Mouse (Mus musculus): ENCODE results near the gene Supt3.

Gene Supt3

GRCm38 (mm10) chr17:44776738-44777270 lies at the start of gene Supt3:
TSS of gene Supt3 (plus strand) at chr17:44777152.
- Histone ChIP-seq H3K36me3 (ENCODE audit: control insufficient read depth, insufficient read depth, low read length, poor library complexity, severe bottlenecking) (no peaks in the 10 kb centered on the region), H3K27me3 (ENCODE audit: control insufficient read depth, insufficient read depth, low read length, poor library complexity, severe bottlenecking) (no peaks in the 10 kb centered on the region; the same call in 1 of the 2 replicates)
- peak; percentile 97 for DNase-seq (ENCODE audit: low read depth, low spot score)

- no peak for DNase-seq (ENCODE audit: low read depth, low spot score)
- Histone ChIP-seq H3K27me3 (ENCODE audit: control insufficient read depth, insufficient read depth, low read length, poor library complexity, severe bottlenecking) (no peaks in the 10 kb centered on the region), H3K36me3 (ENCODE audit: control insufficient read depth, insufficient read depth, low read length, poor library complexity, severe bottlenecking) (no peaks in the 10 kb centered on the region)
Measured at GRCm38 (mm10) chr17:44727675-44728074, 49.3 kb upstream of the Supt3 start.

GRCm38 (mm10) chr17:44728464-44728863 lies 48.5 kb upstream of the Supt3 start:
- H3K27me3 ChIP-seq (ENCODE audit: control insufficient read depth, insufficient read depth, low read length, poor library complexity, severe bottlenecking) = no peaks in the 10 kb centered on the region
- no peak for DNase-seq (ENCODE audit: low read depth, low spot score)
- H3K36me3 ChIP-seq (ENCODE audit: control insufficient read depth, insufficient read depth, low read length, poor library complexity, severe bottlenecking) = no peaks in the 10 kb centered on the region

- Histone ChIP-seq H3K27me3 (ENCODE audit: control insufficient read depth, insufficient read depth, low read length, poor library complexity, severe bottlenecking) (peaks cover 6% of the 10 kb centered on the region), H3K36me3 (ENCODE audit: control insufficient read depth, insufficient read depth, low read length, poor library complexity, severe bottlenecking) (no peaks in the 10 kb centered on the region)
- peak; percentile 11 for DNase-seq (ENCODE audit: low read depth, low spot score)
Measured at GRCm38 (mm10) chr17:44733544-44734310, 43.2 kb upstream of the Supt3 start.

- H3K36me3 ChIP-seq (ENCODE audit: control insufficient read depth, insufficient read depth, low read length, poor library complexity, severe bottlenecking) = no peaks in the 10 kb centered on the region
- peaks cover 6% of the 10 kb centered on the region for H3K27me3 ChIP-seq (ENCODE audit: control insufficient read depth, insufficient read depth, low read length, poor library complexity, severe bottlenecking)
- DNase-seq (ENCODE audit: low read depth, low spot score) = peak; percentile 24
Measured at GRCm38 (mm10) chr17:44734501-44735222, 42.3 kb upstream of the Supt3 start.

- Histone ChIP-seq H3K27me3 (ENCODE audit: control insufficient read depth, insufficient read depth, low read length, poor library complexity, severe bottlenecking) (peaks cover 6% of the 10 kb centered on the region), H3K36me3 (ENCODE audit: control insufficient read depth, insufficient read depth, low read length, poor library complexity, severe bottlenecking) (no peaks in the 10 kb centered on the region)
- DNase-seq (ENCODE audit: low read depth, low spot score) = peak; percentile 46
Measured at GRCm38 (mm10) chr17:44735223-44735990, 41.5 kb upstream of the Supt3 start.

GRCm38 (mm10) chr17:44735991-44736561 lies 40.9 kb upstream of the Supt3 start:
- Histone ChIP-seq H3K36me3 (ENCODE audit: control insufficient read depth, insufficient read depth, low read length, poor library complexity, severe bottlenecking) (no peaks in the 10 kb centered on the region), H3K27me3 (ENCODE audit: control insufficient read depth, insufficient read depth, low read length, poor library complexity, severe bottlenecking) (peaks cover 6% of the 10 kb centered on the region)
- DNase-seq (ENCODE audit: low read depth, low spot score) = peak; percentile 65

- peak; percentile 13 for DNase-seq (ENCODE audit: low read depth, low spot score)
- Histone ChIP-seq H3K27me3 (ENCODE audit: control insufficient read depth, insufficient read depth, low read length, poor library complexity, severe bottlenecking) (peaks cover 6% of the 10 kb centered on the region), H3K36me3 (ENCODE audit: control insufficient read depth, insufficient read depth, low read length, poor library complexity, severe bottlenecking) (no peaks in the 10 kb centered on the region)
Measured at GRCm38 (mm10) chr17:44737275-44738120, 39.5 kb upstream of the Supt3 start.

GRCm38 (mm10) chr17:44738121-44738637 lies 38.8 kb upstream of the Supt3 start:
- DNase-seq (ENCODE audit: low read depth, low spot score) = peak; percentile 7
- Histone ChIP-seq H3K27me3 (ENCODE audit: control insufficient read depth, insufficient read depth, low read length, poor library complexity, severe bottlenecking) (peaks cover 6% of the 10 kb centered on the region), H3K36me3 (ENCODE audit: control insufficient read depth, insufficient read depth, low read length, poor library complexity, severe bottlenecking) (no peaks in the 10 kb centered on the region)

GRCm38 (mm10) chr17:44742246-44742645 lies 34.7 kb upstream of the Supt3 start:
- no peak for DNase-seq (ENCODE audit: low read depth, low spot score)

GRCm38 (mm10) chr17:44743780-44744179 lies 33.2 kb upstream of the Supt3 start:
- no peaks in the 10 kb centered on the region for H3K27me3 ChIP-seq (ENCODE audit: control insufficient read depth, insufficient read depth, low read length, poor library complexity, severe bottlenecking)
- no peaks in the 10 kb centered on the region for H3K36me3 ChIP-seq (ENCODE audit: control insufficient read depth, insufficient read depth, low read length, poor library complexity, severe bottlenecking)
- DNase-seq (ENCODE audit: low read depth, low spot score) = peak; percentile 25

More at GRCm38 (mm10) chr17:44742246-44742645, 34.7 kb upstream of the Supt3 start:
- Histone ChIP-seq H3K27me3 (ENCODE audit: control insufficient read depth, insufficient read depth, low read length, poor library complexity, severe bottlenecking) (no peaks in the 10 kb centered on the region), H3K36me3 (ENCODE audit: control insufficient read depth, insufficient read depth, low read length, poor library complexity, severe bottlenecking) (no peaks in the 10 kb centered on the region)

GRCm38 (mm10) chr17:44745378-44745777 lies 31.6 kb upstream of the Supt3 start:
- H3K27me3 ChIP-seq (ENCODE audit: control insufficient read depth, insufficient read depth, low read length, poor library complexity, severe bottlenecking) = no peaks in the 10 kb centered on the region
- H3K36me3 ChIP-seq (ENCODE audit: control insufficient read depth, insufficient read depth, low read length, poor library complexity, severe bottlenecking) = no peaks in the 10 kb centered on the region
- DNase-seq (ENCODE audit: low read depth, low spot score) = no peak

GRCm38 (mm10) chr17:44766318-44766717 lies 10.6 kb upstream of the Supt3 start:
- no peak for DNase-seq (ENCODE audit: low read depth, low spot score)
- Histone ChIP-seq H3K27me3 (ENCODE audit: control insufficient read depth, insufficient read depth, low read length, poor library complexity, severe bottlenecking) (no peaks in the 10 kb centered on the region), H3K36me3 (ENCODE audit: control insufficient read depth, insufficient read depth, low read length, poor library complexity, severe bottlenecking) (no peaks in the 10 kb centered on the region)

Measured in splenic B cell, adult 2 months (primary cell).